Mouse (Mus musculus): ENCODE data around the gene Vmn1r196. TPM values are rescaled to one million over a fixed set of nuclear protein-coding genes. Genes with fewer than 3 reads are reported as not detected.

Gene Vmn1r196
- polyA plus RNA-seq, 1 experiment from 2014 or later: not detected

DNA sequence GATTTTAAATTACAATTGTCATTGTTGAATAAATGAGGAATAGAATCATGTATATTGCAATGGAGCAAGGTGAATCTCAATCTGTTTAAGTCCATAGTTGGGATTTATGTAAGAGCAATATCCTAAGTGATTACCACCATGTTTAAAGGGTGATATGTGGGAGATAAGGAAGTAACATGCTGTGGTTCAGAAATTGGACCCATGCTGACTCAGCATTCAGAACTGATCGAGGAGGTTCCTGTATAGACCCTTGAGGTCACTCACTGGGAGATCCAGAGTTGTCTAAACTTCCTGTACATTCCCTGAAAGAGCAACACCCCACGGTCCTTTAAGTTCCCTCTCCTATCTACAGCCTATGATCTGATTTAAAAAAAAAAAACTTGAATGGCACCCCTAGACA is 43.5 kb downstream of the Vmn1r196 start:
- H3K36me3 ChIP-seq (ENCODE audit: control insufficient read depth, insufficient read depth, low read length): no peaks in the 10 kb centered on the region
- H3K4me3 ChIP-seq (ENCODE audit: low read length): no peak overlapping the region
- H3K4me2 ChIP-seq (ENCODE audit: low read depth, low read length): no peak overlapping the region
- no peaks in the 10 kb centered on the region for H3K9me3 ChIP-seq (ENCODE audit: control insufficient read depth, low read length)
- WGBS: 67% methylated on average over 2 of the region's 2 CpGs
- H3K27ac ChIP-seq (ENCODE audit: low read length): no peak overlapping the region
- H3K9ac ChIP-seq (ENCODE audit: low read length): no peak overlapping the region
- no peaks in the 10 kb centered on the region for H3K27me3 ChIP-seq (ENCODE audit: control insufficient read depth, insufficient read depth, low read depth, low read length)
- H3K4me1 ChIP-seq (replicated peaks; ENCODE audit: control insufficient read depth, insufficient read depth, low read length): no peaks in the 10 kb centered on the region
- no peak for ATAC-seq (ENCODE audit: low read depth)

DNA sequence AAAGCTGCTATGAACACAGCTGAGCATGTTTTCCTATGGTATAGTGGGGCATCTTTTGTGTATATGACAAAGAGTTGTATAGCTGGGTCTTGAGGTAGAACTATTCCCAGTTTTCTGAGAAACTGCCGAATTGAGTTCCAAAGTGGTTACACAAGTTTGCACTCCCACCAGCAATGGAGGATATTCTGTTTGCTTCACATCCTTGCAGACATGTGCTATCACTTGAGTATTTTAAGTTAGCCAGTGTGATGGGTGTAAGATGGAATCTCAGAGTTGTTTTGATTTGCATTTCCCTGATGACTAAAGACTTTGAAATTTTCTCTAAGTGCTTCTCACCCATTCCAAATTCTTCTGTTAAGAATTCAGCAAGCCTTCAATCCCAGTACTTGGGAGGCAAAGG is 45.8 kb downstream of the Vmn1r196 start:
- H3K9ac ChIP-seq (ENCODE audit: low read length): no peak overlapping the region
- H3K4me3 ChIP-seq (ENCODE audit: low read length): no peak overlapping the region
- no peaks in the 10 kb centered on the region for H3K27me3 ChIP-seq (ENCODE audit: control insufficient read depth, insufficient read depth, low read depth, low read length)
- no peak for ATAC-seq (ENCODE audit: low read depth)
- 73% methylated on average over 1 of the region's 1 CpGs for WGBS
- H3K27ac ChIP-seq (ENCODE audit: low read length): no peak overlapping the region
- H3K4me1 ChIP-seq (replicated peaks; ENCODE audit: control insufficient read depth, insufficient read depth, low read length): no peaks in the 10 kb centered on the region
- H3K9me3 ChIP-seq (ENCODE audit: control insufficient read depth, low read length): no peaks in the 10 kb centered on the region
- H3K36me3 ChIP-seq (ENCODE audit: control insufficient read depth, insufficient read depth, low read length): no peaks in the 10 kb centered on the region
- no peak overlapping the region for H3K4me2 ChIP-seq (ENCODE audit: low read depth, low read length)

Other genes starting within 250 kb of the Vmn1r196 start
- 23.6 and 24.3 TPM in 2 replicates for gene Hist1h4i, start 248.6 kb upstream of the Vmn1r196 start, polyA plus RNA-seq (2015; fragmentation: Nextera tagmentation; extraction: Ambion mirVana)
- 36.8 and 53.7 TPM in 2 replicates for gene Hist1h2ag, start 247.0 kb upstream of the Vmn1r196 start, polyA plus RNA-seq (2015; fragmentation: Nextera tagmentation; extraction: Ambion mirVana)
- 12.9 and 16.4 TPM in 2 replicates for gene Hist1h2bj, start 246.7 kb upstream of the Vmn1r196 start, polyA plus RNA-seq (2015; fragmentation: Nextera tagmentation; extraction: Ambion mirVana)
- not detected in 2 replicates for gene Vmn1r188, start 205.5 kb upstream of the Vmn1r196 start, polyA plus RNA-seq (2015; fragmentation: Nextera tagmentation; extraction: Ambion mirVana)
- not detected in 2 replicates for gene Vmn1r189, start 184.1 kb upstream of the Vmn1r196 start, polyA plus RNA-seq (2015; fragmentation: Nextera tagmentation; extraction: Ambion mirVana)
- gene Vmn1r191, start 106.0 kb upstream of the Vmn1r196 start, polyA plus RNA-seq (2015; fragmentation: Nextera tagmentation; extraction: Ambion mirVana): not detected in 2 replicates
- gene Vmn1r192, start 98.8 kb upstream of the Vmn1r196 start, polyA plus RNA-seq (2015; fragmentation: Nextera tagmentation; extraction: Ambion mirVana): not detected in 2 replicates
- not detected in 2 replicates for gene Vmn1r193, start 66.8 kb upstream of the Vmn1r196 start, polyA plus RNA-seq (2015; fragmentation: Nextera tagmentation; extraction: Ambion mirVana)
- not detected in 2 replicates for gene Vmn1r194, start 45.7 kb upstream of the Vmn1r196 start, polyA plus RNA-seq (2015; fragmentation: Nextera tagmentation; extraction: Ambion mirVana)
- gene Vmn1r195, start 19.4 kb upstream of the Vmn1r196 start, polyA plus RNA-seq (2015; fragmentation: Nextera tagmentation; extraction: Ambion mirVana): not detected in 2 replicates
- gene Vmn1r197, start 34.7 kb downstream of the Vmn1r196 start, polyA plus RNA-seq (2015; fragmentation: Nextera tagmentation; extraction: Ambion mirVana): not detected in 2 replicates
- gene Vmn1r198, start 60.4 kb downstream of the Vmn1r196 start, polyA plus RNA-seq (2015; fragmentation: Nextera tagmentation; extraction: Ambion mirVana): not detected in 2 replicates
- gene Vmn1r199, start 89.9 kb downstream of the Vmn1r196 start, polyA plus RNA-seq (2015; fragmentation: Nextera tagmentation; extraction: Ambion mirVana): not detected in 2 replicates
- not detected in 2 replicates for gene Vmn1r200, start 100.5 kb downstream of the Vmn1r196 start, polyA plus RNA-seq (2015; fragmentation: Nextera tagmentation; extraction: Ambion mirVana)
- gene Vmn1r201, start 182.0 kb downstream of the Vmn1r196 start, polyA plus RNA-seq (2015; fragmentation: Nextera tagmentation; extraction: Ambion mirVana): not detected in 2 replicates
- not detected in 2 replicates for gene Vmn1r202, start 215.5 kb downstream of the Vmn1r196 start, polyA plus RNA-seq (2015; fragmentation: Nextera tagmentation; extraction: Ambion mirVana)
- not detected in 2 replicates for gene Vmn1r203, start 228.2 kb downstream of the Vmn1r196 start, polyA plus RNA-seq (2015; fragmentation: Nextera tagmentation; extraction: Ambion mirVana)

All from lung, embryonic 16.5 days (tissue).